In the genomic region with DNA sequence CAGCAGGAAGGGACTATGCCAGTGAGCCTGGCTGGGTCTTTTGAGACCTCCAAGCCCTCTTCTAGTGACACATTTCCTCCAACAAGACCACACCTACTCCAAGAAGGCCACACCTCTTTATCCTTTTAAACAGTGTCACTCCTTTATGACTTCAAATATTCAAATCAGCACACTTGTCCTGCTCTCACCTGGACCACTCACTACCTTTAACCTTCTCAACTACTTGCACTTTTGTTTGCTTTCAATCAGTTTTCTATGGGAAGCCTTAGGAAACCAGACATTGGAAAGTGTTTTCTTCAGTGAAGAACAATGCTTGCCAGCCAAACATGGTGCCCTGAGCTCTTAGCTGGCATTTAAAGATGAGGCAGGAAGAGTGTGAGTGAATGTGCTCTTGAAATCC, we compare ENCODE assay signal across 10 mouse cellular contexts. TPM values are rescaled to one million over a fixed set of nuclear protein-coding genes. Genes with fewer than 3 reads are reported as not detected.
DNase-seq lines count a peak whose midpoint lies in the region; ATAC-seq and TF ChIP-seq lines count a peak whose summit lies in the region.
"Had no signal": no experiment of that assay in that cellular context is flagged by ENCODE, and none has a peak within 500 bp of the region (broad histone marks: within the 10 kb centered on the region; RNA-seq: fewer than 3 reads in every experiment).

A gene (minus strand): TSS at position 101 of the 400 bp plus-strand sequence.

- ATAC-seq in limb, embryonic 12.5 days (ENCODE audit: insufficient number of reproducible peaks, insufficient read depth, low FRiP score, low TSS enrichment, low read depth) = no peak
- ATAC-seq in stomach, embryonic 16.5 days (ENCODE audit: insufficient read depth, low FRiP score) = no peak

- no peak for TF ChIP-seq CTCF in thymus, adult 2 months (IDR thresholded peaks at IDR 0.05; ENCODE audit: borderline replicate concordance, control insufficient read depth, extremely low read depth, insufficient read depth, low read length, poor library complexity)

- H3K27me3 ChIP-seq in thymus, adult 2 months (ENCODE audit: control insufficient read depth, insufficient read depth, low read length) = no peaks in the 10 kb centered on the region
- no peaks in the 10 kb centered on the region for H3K27me3 ChIP-seq in limb, embryonic 12.5 days
- H3K27me3 ChIP-seq in stomach, embryonic 16.5 days (ENCODE audit: control insufficient read depth, insufficient read depth, low read length) = no peaks in the 10 kb centered on the region

- intact Hi-C loops in gastrocnemius, postnatal 14 days (cut with DNase I; ENCODE audit: low total_unique reads) = no loop called here

- no peaks in the 10 kb centered on the region for H3K9me3 ChIP-seq in limb, embryonic 12.5 days
- H3K9me3 ChIP-seq in stomach, embryonic 16.5 days (replicated peaks; ENCODE audit: control insufficient read depth, low read length) = no peaks in the 10 kb centered on the region

- no peak within 1 kb of the TSS for H3K4me2 ChIP-seq in limb, embryonic 12.5 days
- no peak within 1 kb of the TSS for H3K4me2 ChIP-seq in stomach, embryonic 16.5 days (ENCODE audit: low read depth, low read length)

- H3K4me1 ChIP-seq in thymus, adult 2 months (replicated peaks; ENCODE audit: control insufficient read depth, insufficient read depth, low read length) = no peaks in the 10 kb centered on the region
- H3K4me1 ChIP-seq in limb, embryonic 12.5 days (replicated peaks) = no peaks in the 10 kb centered on the region
- no peaks in the 10 kb centered on the region for H3K4me1 ChIP-seq in stomach, embryonic 16.5 days (ENCODE audit: control insufficient read depth, insufficient read depth, low read length)

- peaks cover 20% of the 10 kb centered on the region for H3K36me3 ChIP-seq in thymus, adult 2 months (ENCODE audit: control insufficient read depth, insufficient read depth, low read length)
- peaks cover 51% of the 10 kb centered on the region for H3K36me3 ChIP-seq in limb, embryonic 12.5 days
- H3K36me3 ChIP-seq in stomach, embryonic 16.5 days (ENCODE audit: control insufficient read depth, insufficient read depth, low read length) = peaks cover 19% of the 10 kb centered on the region

- no peak for TF ChIP-seq POLR2A in thymus, adult 2 months (IDR thresholded peaks at IDR 0.05; ENCODE audit: control insufficient read depth, extremely low read depth, insufficient read depth, low read length, poor library complexity)

- no peak within 1 kb of the TSS for H3K27ac ChIP-seq in thymus, adult 2 months (ENCODE audit: control insufficient read depth, insufficient read depth, low read length)
- H3K27ac ChIP-seq in limb, embryonic 12.5 days = no peak within 1 kb of the TSS
- no peak within 1 kb of the TSS for H3K27ac ChIP-seq in stomach, embryonic 16.5 days (ENCODE audit: low read length)

- DNase-seq in gastrocnemius, postnatal 4 days (ENCODE audit: low spot score in 2 of 2) = no peak
- no peak for DNase-seq in gastrocnemius, postnatal 14 days
- DNase-seq in thymus, adult 2 months = no peak
- DNase-seq in thymus, postnatal 36 days = no peak
- no peak for DNase-seq in thymus, postnatal 4 days
- no peak for DNase-seq in urinary bladder, postnatal 14 days (ENCODE audit: low spot score)
- DNase-seq: adrenal gland, adult 2 months; layer of hippocampus, postnatal 36 days had no signal

- H3K4me3 ChIP-seq in thymus, adult 2 months (ENCODE audit: control insufficient read depth, insufficient read depth, low read length) = no peak within 1 kb of the TSS
- H3K4me3 ChIP-seq in limb, embryonic 12.5 days (replicated peaks) = no peak within 1 kb of the TSS
- no peak within 1 kb of the TSS for H3K4me3 ChIP-seq in stomach, embryonic 16.5 days (replicated peaks; ENCODE audit: low read length)

- H3K9ac ChIP-seq in limb, embryonic 12.5 days (replicated peaks) = no peak within 1 kb of the TSS
- no peak within 1 kb of the TSS for H3K9ac ChIP-seq in stomach, embryonic 16.5 days (ENCODE audit: low read length)

RNA-seq across cellular contexts. Expression of the gene that starts here (rescaled TPM):
- total RNA-seq in gastrocnemius, postnatal 4 days (2021) = 10 to 100 TPM; 19.8 to 20.1 TPM
- 1 to 10 TPM; 2.0 to 2.6 TPM for total RNA-seq in gastrocnemius, postnatal 14 days (2021)
- polyA plus RNA-seq in thymus, adult 2 months (2012; rRNA removed) = 11.5 and 14.2 TPM in 2 replicates
- 139 and 140 TPM in 2 replicates for polyA plus RNA-seq in limb, embryonic 12.5 days (2016; fragmentation: Nextera tagmentation; extraction: Ambion mirVana)
- polyA plus RNA-seq in stomach, embryonic 16.5 days (2015; fragmentation: Nextera tagmentation; extraction: Ambion mirVana) = 44.0 and 50.3 TPM in 2 replicates

Comparison
In these comparisons a context has a peak if more than half of its experiments do, and no peak if none do; other contexts are left out.
1. RNA of the gene that starts here (total RNA-seq): 19.8 to 20.1 TPM in gastrocnemius, postnatal 4 days; 2.0 to 2.6 TPM in gastrocnemius, postnatal 14 days; every median in the first group is over 4 times any median in the second.